In genomic region chr12:15416180-15416766, GRCm38 (mm10) we compare ENCODE assay signal across 9 mouse cellular contexts.
DNase-seq lines count a peak whose midpoint lies in the region; ATAC-seq and TF ChIP-seq lines count a peak whose summit lies in the region.
"Had no signal": no experiment of that assay in that cellular context is flagged by ENCODE, and none has a peak within 500 bp of the region (broad histone marks: within the 10 kb centered on the region; RNA-seq: fewer than 3 reads in every experiment).

No protein-coding gene starts in this region.

- H3K4me1 ChIP-seq in midbrain, embryonic 16.5 days (ENCODE audit: control insufficient read depth, insufficient read depth, low read length): no peaks in the 10 kb centered on the region
- H3K4me1 ChIP-seq: megakaryocyte, embryonic 14.5 days had no signal

- H3K36me3 ChIP-seq in midbrain, embryonic 16.5 days (ENCODE audit: control insufficient read depth, insufficient read depth, low read length): no peaks in the 10 kb centered on the region

- H3K9me3 ChIP-seq in midbrain, embryonic 16.5 days (replicated peaks; ENCODE audit: control insufficient read depth, low read length, poor library complexity, severe bottlenecking): no peaks in the 10 kb centered on the region
- H3K9me3 ChIP-seq: megakaryocyte, embryonic 14.5 days had no signal

- intact Hi-C loops in left cerebral cortex, adult 2 months (cut with DNase I): loop anchor here (10.0 kb wide), 1 partner anchor 1261 kb away; the partner anchor contains the start of gene Fam84a

- WGBS in midbrain, embryonic 16.5 days: 11% methylated on average over 4 of the region's 4 CpGs

- H3K27ac ChIP-seq in left cerebral cortex, adult 2 months: no peak overlapping the region
- H3K27ac ChIP-seq in midbrain, embryonic 16.5 days (ENCODE audit: low read length): no peak overlapping the region

- no peak overlapping the region for H3K4me3 ChIP-seq in left cerebral cortex, adult 2 months
- H3K4me3 ChIP-seq in midbrain, embryonic 16.5 days (ENCODE audit: low read depth, low read length): no peak overlapping the region
- H3K4me3 ChIP-seq: megakaryocyte, embryonic 14.5 days had no signal

- no peak overlapping the region for H3K4me2 ChIP-seq in midbrain, embryonic 16.5 days (ENCODE audit: low read length)

- DNase-seq in embryo, embryonic 10 days (ENCODE audit: low spot score): peak; percentile 49
- no peak for DNase-seq in embryo, embryonic 9.5 days (ENCODE audit: extremely low spot score)
- peak in 1 of 2 experiments; percentile 13 for DNase-seq in left cerebral cortex, adult 2 months (ENCODE audit: extremely low spot score in 1 of 2, low spot score in 2 of 2)
- DNase-seq in left cerebral cortex, adult 8-10 months (ENCODE audit: low spot score in 2 of 2): no peak
- DNase-seq in brain, embryonic 18.5 days (ENCODE audit: low read depth, low spot score): peak; percentile 58
- no peak for DNase-seq in thymus, postnatal 10 days (ENCODE audit: low spot score in 2 of 2)
- no peak for DNase-seq in testis, postnatal 10 days (ENCODE audit: low spot score)

- peak; percentile 71 for TF ChIP-seq CTCF in left cerebral cortex, adult 2 months (IDR thresholded peaks at IDR 0.05)

- peak; percentile 64; the same call in 1 of the 2 replicates for ATAC-seq in midbrain, embryonic 16.5 days

- H3K9ac ChIP-seq in midbrain, embryonic 16.5 days (ENCODE audit: low read depth, low read length): no peak overlapping the region

- no peaks in the 10 kb centered on the region for H3K27me3 ChIP-seq in midbrain, embryonic 16.5 days (ENCODE audit: control insufficient read depth, insufficient read depth, low read depth, low read length)
- H3K27me3 ChIP-seq: megakaryocyte, embryonic 14.5 days had no signal

Comparison
In these comparisons a context has a peak if more than half of its experiments do, and no peak if none do; other contexts are left out.
1. DNase-seq: peak in embryo, embryonic 10 days (single experiment) and brain, embryonic 18.5 days (single experiment); none in embryo, embryonic 9.5 days (single experiment), left cerebral cortex, adult 8-10 months (0 of 2), thymus, postnatal 10 days (0 of 2) and testis, postnatal 10 days (single experiment).